Mouse (Mus musculus) liver, embryonic 14.5 days (tissue): ENCODE results near the gene Selenov.

Experiments
- CTCF ChIP-seq: IDR thresholded peaks from 2 replicates; pipeline ENCODE4 v1.5.1; 2016; ENCODE audit warnings: antibody characterized with exemption, low read depth, control low read depth
- EP300 ChIP-seq: IDR thresholded peaks from 2 replicates; pipeline ENCODE4 v1.6.1; 2016; ENCODE audit warnings: antibody characterized with exemption, low read depth

DNA sequence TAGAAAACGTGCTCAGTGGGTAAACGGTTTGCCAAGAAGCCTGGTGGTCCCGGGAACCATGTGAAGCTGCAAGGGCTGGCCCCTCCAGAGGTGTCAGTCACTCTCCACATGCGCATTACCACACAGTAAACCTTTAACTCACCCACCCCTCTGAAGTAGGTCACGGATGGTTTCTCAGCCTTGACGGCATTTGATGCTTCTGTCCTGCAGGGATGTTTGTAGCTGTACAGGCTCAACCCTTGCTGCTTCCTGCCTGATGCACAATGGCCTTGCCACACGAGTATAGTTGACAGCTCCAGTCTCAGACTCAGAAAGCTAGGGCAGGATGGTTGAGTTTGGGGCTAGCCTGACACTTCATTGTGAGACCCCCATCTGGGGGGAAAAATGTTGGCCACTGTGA lies 10.4 kb downstream of the Selenov start:
- TF ChIP-seq CTCF, result no peak
- no peak for TF ChIP-seq EP300
